Mouse (Mus musculus) heart, adult 2 months (tissue): ENCODE data around the gene Opa3.

Experiments used
- EP300 ChIP-seq: fragments of 200-500 bp; IDR thresholded peaks from 2 replicates; pipeline ENCODE4 v1.6.1; 2011; ENCODE audit warnings: low read depth, low read length, control low read depth; ENCODE audit not compliant: insufficient read depth
- POLR2A ChIP-seq: fragments of 200-500 bp; IDR thresholded peaks from 2 replicates; pipeline ENCODE4 v1.6.1; 2011; ENCODE audit warnings: mild to moderate bottlenecking, low read depth, low read length, control low read depth; ENCODE audit not compliant: insufficient read depth

GRCm38 (mm10) chr7:19303046-19303305, 74.8 kb downstream of the Opa3 start:
- no peak for TF ChIP-seq EP300
- no peak for TF ChIP-seq POLR2A
